Mouse (Mus musculus) midbrain, embryonic 11.5 days (tissue): Measurements from ENCODE around the gene Cnn2. TPM values are rescaled to one million over a fixed set of nuclear protein-coding genes. Genes with fewer than 3 reads are reported as not detected.
A peak's percentile ranks its signal among the peaks of the same experiment; 100 is the strongest.

Experiments used
- ATAC-seq: fragments of 200-750 bp; cut with Nextera tagmentation; 2 replicates; pipeline ENCODE4 v1.8.0; 2017; ENCODE audit warnings: moderate TSS enrichment, moderate library complexity; ENCODE audit not compliant: low FRiP score
- DNase-seq: peaks from one replicate; pipeline ENCODE4 v3.0.0; 2015; ENCODE audit warnings: low spot score; ENCODE audit errors: missing footprints
- H3K27ac ChIP-seq: fragments of 300-500 bp; sonication (generic); 2 replicates; pipeline ENCODE4 v1.5.1; 2014; ENCODE audit warnings: low read depth, low read length
- H3K27me3 ChIP-seq: fragments of 300-500 bp; sonication (generic); 2 replicates; pipeline ENCODE4 v1.6.1; 2014; ENCODE audit warnings: mild to moderate bottlenecking, low read length, moderate library complexity, mixed read lengths; ENCODE audit not compliant: control insufficient read depth, insufficient read depth
- H3K36me3 ChIP-seq: fragments of 300-500 bp; sonication (generic); 2 replicates; pipeline ENCODE4 v1.6.1; 2014; ENCODE audit warnings: mild to moderate bottlenecking, low read length, moderate library complexity, mixed read lengths; ENCODE audit not compliant: control insufficient read depth, insufficient read depth
- H3K4me1 ChIP-seq: fragments of 300-500 bp; sonication (generic); 2 replicates; pipeline ENCODE4 v1.6.1; 2014; ENCODE audit warnings: low read length; ENCODE audit not compliant: control insufficient read depth, insufficient read depth
- H3K4me2 ChIP-seq: fragments of 300-500 bp; sonication (generic); 2 replicates; pipeline ENCODE4 v1.6.1; 2014; ENCODE audit warnings: mild to moderate bottlenecking, moderate library complexity
- H3K4me3 ChIP-seq: fragments of 300-500 bp; sonication (generic); 2 replicates; pipeline ENCODE4 v1.5.1; 2014; ENCODE audit warnings: low read depth, low read length
- H3K9ac ChIP-seq: fragments of 300-500 bp; sonication (generic); 2 replicates; pipeline ENCODE4 v1.6.1; 2014; ENCODE audit warnings: low read length
- H3K9me3 ChIP-seq: fragments of 300-500 bp; sonication (generic); 2 replicates; pipeline ENCODE4 v1.6.1; 2016; ENCODE audit warnings: low read length; ENCODE audit not compliant: control insufficient read depth
- WGBS: fragments of 180-500 bp; shearing (Covaris S2); extraction: QIAGEN DNeasy Blood & Tissue Kit; methylation state at CpG from one replicate; pipeline ENCODE4 v1.1.7; 2014; 5-methylcytosine and 5-hydroxymethylcytosine counted together
- polyA plus RNA-seq: library from polyadenylated mRNA; unstranded; fragments of >200 nt; fragmentation: Nextera tagmentation; extraction: Ambion mirVana; gene quantifications from 2 replicates; pipeline ENCODE4 v1.2.1, GENCODE M21; 2014

The Cnn2 gene
- polyA plus RNA-seq, 1 experiment from 2014 or later: 158 TPM

GRCm38 (mm10) chr10:79991548-79991947 lies 3.2 kb downstream of the Cnn2 start:
- H3K4me2 ChIP-seq: no peak overlapping the region
- peaks cover 11% of the 10 kb centered on the region for H3K4me1 ChIP-seq
- H3K27me3 ChIP-seq: peaks cover 36% of the 10 kb centered on the region
- no peak overlapping the region for H3K9ac ChIP-seq
- no peak overlapping the region for H3K4me3 ChIP-seq
- no peak overlapping the region for H3K27ac ChIP-seq
- DNase-seq (no peak), ATAC-seq (no peak)
- H3K9me3 ChIP-seq: peaks cover 5% of the 10 kb centered on the region; the same call in 1 of the 2 replicates
- no peaks in the 10 kb centered on the region for H3K36me3 ChIP-seq
- WGBS: 82% methylated on average over 6 of the region's 6 CpGs

GRCm38 (mm10) chr10:79994397-79995115 lies 6.2 kb downstream of the Cnn2 start:
- WGBS: 92% methylated on average over 16 of the region's 16 CpGs
- H3K4me1 ChIP-seq: peaks cover 16% of the 10 kb centered on the region
- no peak overlapping the region for H3K4me2 ChIP-seq
- no peaks in the 10 kb centered on the region for H3K36me3 ChIP-seq
- DNase-seq (no peak), ATAC-seq (no peak)
- H3K9ac ChIP-seq: no peak overlapping the region
- H3K27me3 ChIP-seq: peaks cover 12% of the 10 kb centered on the region
- H3K4me3 ChIP-seq: no peak overlapping the region
- no peak overlapping the region for H3K27ac ChIP-seq
- peaks cover 5% of the 10 kb centered on the region; the same call in 1 of the 2 replicates for H3K9me3 ChIP-seq

GRCm38 (mm10) chr10:79995636-79996035 lies 7.3 kb downstream of the Cnn2 start:
- DNase-seq: no peak
- H3K4me3 ChIP-seq: no peak overlapping the region
- H3K4me2 ChIP-seq: no peak overlapping the region
- H3K36me3 ChIP-seq: no peaks in the 10 kb centered on the region
- ATAC-seq: no peak
- 95% methylated on average over 1 of the region's 1 CpGs for WGBS
- peaks cover 5% of the 10 kb centered on the region for H3K27me3 ChIP-seq
- peaks cover 5% of the 10 kb centered on the region; the same call in 1 of the 2 replicates for H3K9me3 ChIP-seq
- peaks cover 11% of the 10 kb centered on the region for H3K4me1 ChIP-seq
- no peak overlapping the region for H3K27ac ChIP-seq
- H3K9ac ChIP-seq: no peak overlapping the region

GRCm38 (mm10) chr10:79996272-79997033 lies 8.1 kb downstream of the Cnn2 start, which contains the start of gene Abca7:
Abca7 (plus strand) TSS chr10:79996494.
- Histone ChIP-seq H3K27ac (no peak within 1 kb of the TSS), H3K9me3 (peaks cover 5% of the 10 kb centered on the region; the same call in 1 of the 2 replicates), H3K36me3 (no peaks in the 10 kb centered on the region), H3K4me1 (peaks cover 11% of the 10 kb centered on the region), H3K4me2 (peak within 1 kb of the TSS; percentile 51), H3K9ac (peak within 1 kb of the TSS; percentile 58), H3K4me3 (peak within 1 kb of the TSS; percentile 34), H3K27me3 (peaks cover 5% of the 10 kb centered on the region)
- WGBS: under 1% methylated on average over 34 of the region's 34 CpGs
- peak; percentile 89 for ATAC-seq
- DNase-seq: peak; percentile 100

- Histone ChIP-seq H3K9me3 (no peaks in the 10 kb centered on the region), H3K4me2 (peak overlapping the region; percentile 51), H3K9ac (peak overlapping the region; percentile 58), H3K27ac (no peak overlapping the region), H3K4me3 (peak overlapping the region; percentile 34), H3K4me1 (peaks cover 11% of the 10 kb centered on the region), H3K36me3 (no peaks in the 10 kb centered on the region), H3K27me3 (peaks cover 5% of the 10 kb centered on the region)
- WGBS: under 1% methylated on average over 35 of the region's 35 CpGs
- peak; percentile 98 for DNase-seq
- ATAC-seq: peak; percentile 85
Measured at GRCm38 (mm10) chr10:79997034-79997760, 8.8 kb downstream of the Cnn2 start.

GRCm38 (mm10) chr10:79997819-79998218 lies 9.4 kb downstream of the Cnn2 start:
- H3K36me3 ChIP-seq: no peaks in the 10 kb centered on the region
- WGBS: 6% methylated on average over 15 of the region's 15 CpGs
- peak overlapping the region; percentile 58 for H3K9ac ChIP-seq
- ATAC-seq: peak; percentile 25; the same call in 1 of the 2 replicates
- peak overlapping the region; percentile 51 for H3K4me2 ChIP-seq
- DNase-seq: no peak
- no peak overlapping the region for H3K27ac ChIP-seq
- peaks cover 8% of the 10 kb centered on the region for H3K27me3 ChIP-seq
- peaks cover 11% of the 10 kb centered on the region for H3K4me1 ChIP-seq
- peak overlapping the region; percentile 34 for H3K4me3 ChIP-seq
- H3K9me3 ChIP-seq: no peaks in the 10 kb centered on the region

- peaks cover 13% of the 10 kb centered on the region for H3K27me3 ChIP-seq
- no peak overlapping the region for H3K4me3 ChIP-seq
Measured at GRCm38 (mm10) chr10:80001945-80002344, 13.6 kb downstream of the Cnn2 start.

GRCm38 (mm10) chr10:80002829-80003228 lies 14.4 kb downstream of the Cnn2 start:
- peaks cover 3% of the 10 kb centered on the region for H3K4me1 ChIP-seq
- 22% methylated on average over 21 of the region's 21 CpGs for WGBS
- DNase-seq (no peak), ATAC-seq (no peak)
- H3K4me2 ChIP-seq: no peak overlapping the region
- peaks cover 13% of the 10 kb centered on the region for H3K27me3 ChIP-seq
- no peaks in the 10 kb centered on the region for H3K36me3 ChIP-seq
- H3K9ac ChIP-seq: no peak overlapping the region
- H3K4me3 ChIP-seq: no peak overlapping the region
- no peak overlapping the region for H3K27ac ChIP-seq
- no peaks in the 10 kb centered on the region for H3K9me3 ChIP-seq

More at GRCm38 (mm10) chr10:80001945-80002344, 13.6 kb downstream of the Cnn2 start:
- no peaks in the 10 kb centered on the region for H3K9me3 ChIP-seq
- 73% methylated on average over 9 of the region's 9 CpGs for WGBS
- no peak overlapping the region for H3K9ac ChIP-seq
- peaks cover 8% of the 10 kb centered on the region for H3K4me1 ChIP-seq
- H3K27ac ChIP-seq: no peak overlapping the region
- H3K4me2 ChIP-seq: no peak overlapping the region
- ATAC-seq: no peak
- no peak for DNase-seq
- no peaks in the 10 kb centered on the region for H3K36me3 ChIP-seq
